Mouse (Mus musculus) left cerebral cortex, postnatal 10 days (tissue): ENCODE data around the gene Wrnip1. TPM values are rescaled to one million over a fixed set of nuclear protein-coding genes. Genes with fewer than 3 reads are reported as not detected.

ENCODE experiments used
- DNase-seq, 2 experiments: peaks; one replicate each; pipeline ENCODE4 v3.0.0; 2021 to 2022; ENCODE audit warnings: low spot score in 2 of 2, mixed read lengths in 1 of 2; ENCODE audit errors: extremely low spot score in 1 of 2
- intact Hi-C: fragments of 180-260 bp; cut with DNase I; formaldehyde crosslinking; loops from one replicate; pipeline ENCODE4 v1.15.1; 2025
- total RNA-seq, 2 experiments: library from RNA; stranded (reverse); gene quantifications; 2 replicates each; pipeline ENCODE4 v1.2.3; 2021

Gene Wrnip1
- 10 to 100 TPM; 55.7 to 57.6 TPM for total RNA-seq

DNA sequence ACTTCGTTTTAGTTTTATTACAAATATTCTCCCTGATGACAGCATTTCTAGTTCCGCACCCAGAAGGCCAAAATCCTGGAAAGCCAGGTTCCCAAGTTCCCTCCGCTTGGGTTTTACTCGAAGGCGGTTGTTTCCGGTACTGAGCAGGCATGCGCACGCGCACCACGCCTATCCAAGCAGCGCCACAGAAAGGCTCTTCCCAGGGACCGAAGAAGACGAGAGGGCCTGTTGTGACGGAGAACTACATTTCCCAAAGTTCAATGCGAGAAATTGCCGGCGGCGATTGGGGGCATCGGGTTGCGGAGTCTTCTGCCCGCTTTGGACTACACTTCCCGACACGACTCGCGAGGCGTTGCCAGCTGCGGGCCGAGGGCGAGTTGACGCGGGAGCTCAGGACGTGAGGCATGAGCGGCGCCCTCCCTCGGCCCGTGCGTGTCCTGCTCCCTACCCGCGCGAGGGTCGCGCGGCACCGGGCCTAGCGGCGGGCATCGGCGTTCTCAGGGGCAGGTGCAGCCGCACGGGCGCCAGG, at the start of gene Wrnip1:
TSS of gene Wrnip1 (plus strand) at position 346 of the 529 bp plus-strand sequence.
- DNase-seq = peak; percentile 99
- intact Hi-C loops = no loop called here

DNA sequence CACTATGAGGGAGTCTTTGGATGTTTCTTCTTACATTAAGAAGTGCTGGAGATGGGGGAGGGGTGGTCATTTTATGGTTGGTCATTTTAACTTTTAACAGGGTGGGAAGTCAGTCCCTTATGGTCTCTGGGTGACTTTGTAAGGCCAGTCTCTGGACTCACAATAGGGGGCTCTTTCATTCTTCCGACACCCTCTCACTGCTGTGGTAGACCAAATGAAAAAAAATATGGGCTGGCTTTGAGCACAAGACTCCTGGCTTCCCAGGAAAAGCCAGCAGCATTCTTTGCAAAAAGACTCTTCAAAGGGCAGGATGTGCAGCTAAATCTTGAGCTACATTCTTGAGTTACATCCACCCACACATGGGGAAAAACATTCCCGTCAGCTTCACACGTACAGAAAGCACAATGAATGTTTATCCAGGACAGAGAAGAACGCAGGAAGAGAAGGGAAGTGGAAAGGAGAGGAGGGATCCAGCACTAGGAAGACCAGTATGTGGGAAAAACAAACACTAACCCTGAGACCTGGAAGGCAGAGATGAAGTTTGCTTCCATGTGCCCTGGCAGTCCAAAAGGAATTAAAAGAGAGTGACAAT, 49.7 kb upstream of the Wrnip1 start:
- intact Hi-C loops = no loop called here

DNA sequence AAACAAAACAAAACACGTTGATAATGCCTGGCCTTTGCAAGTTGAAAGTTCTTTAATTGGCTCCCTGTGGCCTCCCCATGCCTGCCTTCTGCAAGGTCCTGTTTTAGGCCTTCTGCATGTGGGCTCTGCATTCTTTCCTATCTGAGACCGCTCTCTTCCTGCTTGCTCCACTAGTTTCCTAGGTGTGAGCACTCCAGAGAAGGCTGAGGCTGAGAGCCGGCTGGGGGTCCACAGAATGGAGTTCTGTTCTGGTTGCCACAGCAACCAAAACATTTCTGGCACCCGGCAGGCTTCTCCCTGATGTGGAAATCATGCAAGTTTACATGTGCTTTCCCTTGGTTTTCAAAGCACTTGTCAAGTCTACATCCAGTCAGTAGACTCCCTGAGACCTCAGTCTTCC, 42.8 kb upstream of the Wrnip1 start:
- peak; percentile 44 to 53 for DNase-seq
- intact Hi-C loops = no loop called here

More for the DNA sequence above, 49.7 kb upstream of the Wrnip1 start:
- DNase-seq = peak in 1 of 2 experiments; percentile 41

DNA sequence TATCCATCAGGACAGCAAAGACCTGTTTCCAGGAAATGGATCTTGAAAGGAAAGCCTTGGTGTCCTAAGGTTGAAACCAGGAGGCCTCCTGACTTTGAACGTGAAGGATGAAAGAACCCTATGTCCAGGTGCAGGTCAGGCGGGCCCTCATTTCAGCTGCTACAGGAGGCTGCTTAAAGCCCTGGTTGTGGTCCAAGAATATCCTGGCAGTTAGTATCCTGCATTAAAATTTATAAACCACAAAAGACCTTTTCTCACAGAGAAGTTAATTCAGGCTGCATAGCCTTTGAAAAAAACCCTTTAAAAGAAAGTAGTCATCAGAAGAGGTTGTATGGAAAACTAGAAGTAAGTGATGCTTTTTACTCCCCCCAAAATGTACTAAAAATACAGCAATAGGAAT, 41.0 kb upstream of the Wrnip1 start:
- intact Hi-C loops = no loop called here
- no peak for DNase-seq

DNA sequence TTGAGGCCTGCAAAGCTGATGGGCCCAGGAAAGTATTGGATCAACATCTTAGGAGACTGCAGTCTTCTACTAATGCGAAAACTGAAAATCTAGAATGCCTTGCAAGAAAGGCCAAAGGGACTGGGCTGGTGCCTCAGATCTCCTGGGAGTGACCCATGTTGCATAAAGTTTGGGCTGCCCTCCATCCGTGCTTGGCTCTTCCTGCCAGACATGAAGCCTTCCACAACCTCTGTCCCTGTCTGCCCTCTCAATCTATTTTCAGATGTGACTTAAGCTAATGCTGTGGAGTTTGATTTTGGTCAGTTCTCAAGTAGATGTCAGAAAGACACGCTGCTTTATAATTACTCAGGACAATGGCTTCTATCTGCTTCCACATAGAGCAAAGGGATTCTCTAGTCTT, 38.7 kb upstream of the Wrnip1 start:
- intact Hi-C loops = no loop called here
- peak in 1 of 2 experiments; percentile 25 for DNase-seq

DNA sequence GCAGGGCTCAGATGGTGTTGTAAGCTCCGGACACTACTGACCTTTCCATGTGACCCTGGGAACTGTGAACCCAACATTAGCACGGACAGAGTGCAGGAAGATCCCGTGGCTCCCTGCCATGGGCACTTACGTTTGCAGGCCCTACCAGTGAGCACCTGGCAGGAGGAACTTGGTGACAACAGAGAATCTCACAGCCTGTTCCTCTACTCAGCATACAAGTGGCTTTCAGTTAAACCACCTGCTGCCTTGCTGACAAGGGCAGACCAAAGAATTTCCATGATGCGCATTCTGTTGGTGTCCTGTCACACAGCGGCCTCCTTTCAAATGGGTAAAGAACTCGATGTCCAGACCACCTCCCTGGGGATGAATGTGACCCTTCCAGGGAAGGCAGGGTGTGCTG, 37.4 kb upstream of the Wrnip1 start:
- DNase-seq = peak in 1 of 2 experiments; percentile 41
- intact Hi-C loops = no loop called here

DNA sequence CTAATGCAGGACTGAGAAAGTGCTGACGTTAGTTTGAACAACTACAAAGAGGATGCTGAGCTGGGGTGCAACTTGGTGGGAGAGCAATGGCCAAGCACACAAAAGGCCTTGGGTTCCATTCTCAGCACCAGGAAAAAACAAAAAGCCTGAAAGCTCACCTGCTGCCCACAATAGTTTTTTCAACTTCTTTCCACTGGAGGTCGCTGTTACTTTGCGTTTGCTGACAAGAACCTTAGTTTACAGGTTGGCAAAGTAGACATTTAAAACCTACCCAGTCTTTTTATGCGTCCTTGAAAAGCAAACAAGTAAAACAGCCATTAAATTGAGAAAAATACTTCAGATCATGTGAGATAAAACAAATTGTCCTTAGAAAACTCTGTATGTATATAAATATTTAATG, 33.7 kb upstream of the Wrnip1 start:
- intact Hi-C loops = no loop called here
- DNase-seq = peak; percentile 26 to 36

DNA sequence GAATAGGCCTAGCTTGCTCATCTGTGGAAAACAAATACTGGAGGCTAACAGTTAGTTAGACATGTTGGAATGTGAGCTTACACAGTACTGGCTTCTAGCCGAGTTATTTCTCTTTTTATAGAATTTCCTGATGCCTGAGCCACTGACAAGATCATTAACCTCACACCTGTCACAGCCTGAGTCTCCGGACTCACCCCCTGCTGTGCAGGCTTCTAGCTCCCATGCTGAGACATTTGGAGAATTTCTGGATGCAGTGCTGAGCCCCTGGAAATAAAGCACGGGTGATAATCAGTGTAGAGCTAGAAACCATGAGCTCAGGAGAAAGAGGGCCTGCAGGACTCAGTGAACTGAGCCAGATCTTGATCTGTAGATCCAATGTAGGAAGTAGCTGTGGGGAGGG, 31.9 kb upstream of the Wrnip1 start:
- intact Hi-C loops = no loop called here
- peak in 1 of 2 experiments; percentile 24 for DNase-seq

DNA sequence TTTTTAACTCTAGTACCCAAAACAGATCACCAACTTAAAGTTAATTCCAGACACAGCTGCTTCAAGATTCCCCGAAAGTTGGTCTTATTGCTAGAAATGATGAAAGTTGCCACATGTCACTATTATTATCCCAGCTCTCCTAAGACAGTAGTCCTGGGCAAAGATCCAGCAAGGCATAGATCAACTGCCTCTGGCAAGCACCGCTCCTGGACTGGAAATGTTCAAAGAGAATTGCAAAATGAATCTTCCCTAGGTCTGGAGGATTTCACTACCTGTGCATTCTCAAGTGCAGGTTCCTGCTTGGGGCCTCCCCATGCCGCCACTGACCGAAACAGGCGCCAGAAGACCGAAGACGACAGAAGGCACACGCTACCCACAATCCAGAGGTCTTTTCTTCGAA, 25.9 kb upstream of the Wrnip1 start:
- DNase-seq = no peak

DNA sequence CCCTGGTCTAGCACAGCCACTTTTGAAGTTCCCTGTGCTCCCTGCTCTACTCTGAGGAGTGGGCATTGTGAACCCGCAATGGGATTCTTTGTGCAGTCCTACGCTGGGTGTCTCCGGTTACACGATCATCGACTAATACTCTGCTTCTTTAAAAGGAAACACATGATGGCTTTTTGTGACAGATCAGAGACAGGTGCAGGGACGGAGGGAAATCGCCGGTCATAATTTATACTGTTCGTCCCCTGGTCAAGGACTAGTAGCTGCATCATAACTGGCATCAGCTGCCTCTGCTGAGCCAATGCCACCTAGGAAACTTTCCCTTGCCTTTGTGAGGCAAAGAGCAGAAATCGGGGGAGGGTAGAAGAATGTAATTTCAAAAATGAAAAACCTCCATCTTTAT, 25.5 kb upstream of the Wrnip1 start:
- DNase-seq = no peak
- intact Hi-C loops = no loop called here

More for the DNA sequence above, 25.9 kb upstream of the Wrnip1 start:
- intact Hi-C loops = no loop called here

DNA sequence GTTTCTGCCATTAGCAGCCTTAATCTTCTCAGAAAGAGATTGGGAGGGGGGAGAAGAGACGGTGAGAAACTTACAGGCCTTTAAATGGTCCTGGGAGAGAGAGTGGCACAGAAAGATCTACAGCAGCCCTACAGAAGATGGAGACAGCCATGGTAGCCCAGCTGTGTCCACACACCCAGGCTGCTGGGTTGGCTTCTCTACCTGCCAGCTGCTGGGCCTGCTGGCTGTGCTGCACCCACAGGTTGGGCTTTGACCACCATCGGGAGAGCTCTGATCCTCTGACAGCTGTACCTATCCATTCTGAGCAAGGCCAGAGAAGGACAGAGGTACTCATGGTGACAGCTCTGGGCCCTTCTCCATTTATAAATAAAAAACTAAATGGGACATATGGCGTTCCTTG, 23.0 kb upstream of the Wrnip1 start:
- intact Hi-C loops = no loop called here
- DNase-seq = no peak

DNA sequence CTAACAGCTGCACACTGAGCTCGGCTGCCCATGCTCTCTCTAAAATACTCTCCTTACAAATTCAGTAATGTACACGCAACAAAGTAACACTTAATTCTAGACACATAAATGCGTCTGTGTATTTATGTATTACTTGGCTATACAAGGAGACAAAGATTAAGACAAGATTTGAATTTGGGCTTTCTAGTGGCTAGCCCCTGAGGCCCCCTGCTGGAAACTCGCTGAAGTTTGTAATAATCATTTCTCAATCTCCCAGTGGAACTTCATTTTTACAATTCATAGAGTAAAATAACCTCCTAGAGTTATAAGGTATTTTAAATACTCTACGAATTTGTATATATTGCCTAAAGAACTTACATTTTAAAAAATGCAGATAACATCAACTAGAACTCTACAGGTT, 18.8 kb upstream of the Wrnip1 start:
- no peak for DNase-seq
- intact Hi-C loops = loop anchor here (10.0 kb wide), 1 partner anchor 988 kb away; no protein-coding TSS in a partner anchor

DNA sequence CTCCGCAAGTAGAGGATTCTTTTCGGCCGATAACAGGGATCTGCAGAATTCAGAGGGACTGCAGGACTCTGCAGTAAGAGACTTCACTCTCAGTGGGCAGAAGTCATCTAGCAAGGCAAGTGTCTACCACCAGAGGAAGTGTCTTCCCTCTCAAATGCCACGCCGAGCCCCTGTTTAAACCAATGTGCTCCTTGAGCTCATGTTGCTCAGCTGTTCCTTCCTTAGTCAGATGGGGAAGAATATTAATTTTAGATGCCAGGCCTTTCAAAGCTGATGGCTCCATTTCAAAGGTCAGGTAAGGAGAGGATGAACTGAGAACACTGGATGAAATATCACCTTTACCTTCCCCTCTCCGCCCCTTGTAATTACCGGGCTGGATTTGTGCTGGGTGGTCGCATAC, 18.0 kb upstream of the Wrnip1 start, which contains the start of gene Mylk4:
TSS of gene Mylk4 (minus strand) at position 139 of the 400 bp plus-strand sequence.
- DNase-seq = no peak
- intact Hi-C loops = loop anchor here (10.0 kb wide), 1 partner anchor 989 kb away; no protein-coding TSS in a partner anchor

DNA sequence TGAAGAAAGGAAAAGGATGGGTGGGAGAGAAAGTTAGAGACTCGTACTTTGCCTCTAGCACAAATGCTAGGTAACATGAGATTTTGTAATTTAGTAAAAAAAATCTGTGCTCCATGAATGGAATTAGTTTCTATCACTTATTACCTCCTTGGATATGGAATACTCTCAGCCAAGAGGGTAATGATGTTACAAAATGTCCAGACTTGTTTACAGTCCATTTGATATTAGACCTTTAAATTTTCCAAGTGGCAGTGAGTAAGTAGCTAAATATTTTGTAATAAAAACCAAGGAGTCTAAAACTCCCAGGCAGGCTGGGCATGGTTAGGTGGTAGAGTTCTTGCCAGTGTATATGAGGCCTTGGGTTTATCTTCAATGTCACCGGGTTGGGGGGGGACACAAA, 14.3 kb upstream of the Wrnip1 start:
- DNase-seq = no peak
- intact Hi-C loops = loop anchor here (10.0 kb wide), 1 partner anchor 993 kb away; no protein-coding TSS in a partner anchor

DNA sequence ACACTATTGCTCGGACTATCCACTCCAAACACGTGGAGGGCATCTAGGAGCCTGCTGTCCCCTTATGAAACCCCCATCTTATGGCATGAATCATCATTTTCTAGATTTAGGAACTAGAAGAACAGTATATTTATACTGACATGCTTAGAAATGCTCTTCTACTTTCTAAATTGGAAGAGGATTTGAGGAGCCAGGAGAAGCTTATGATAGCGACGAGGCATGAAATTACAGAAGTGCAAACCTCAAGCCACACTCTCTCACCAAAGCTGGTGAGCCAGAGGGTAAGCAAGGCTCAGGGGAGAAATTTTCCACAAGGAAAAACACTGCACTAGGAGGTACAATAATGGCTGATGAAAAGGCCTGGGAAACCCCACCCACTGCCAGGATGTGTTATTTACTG, 12.1 kb upstream of the Wrnip1 start:
- no peak for DNase-seq
- intact Hi-C loops = loop anchor here (10.0 kb wide), 1 partner anchor 995 kb away; no protein-coding TSS in a partner anchor

DNA sequence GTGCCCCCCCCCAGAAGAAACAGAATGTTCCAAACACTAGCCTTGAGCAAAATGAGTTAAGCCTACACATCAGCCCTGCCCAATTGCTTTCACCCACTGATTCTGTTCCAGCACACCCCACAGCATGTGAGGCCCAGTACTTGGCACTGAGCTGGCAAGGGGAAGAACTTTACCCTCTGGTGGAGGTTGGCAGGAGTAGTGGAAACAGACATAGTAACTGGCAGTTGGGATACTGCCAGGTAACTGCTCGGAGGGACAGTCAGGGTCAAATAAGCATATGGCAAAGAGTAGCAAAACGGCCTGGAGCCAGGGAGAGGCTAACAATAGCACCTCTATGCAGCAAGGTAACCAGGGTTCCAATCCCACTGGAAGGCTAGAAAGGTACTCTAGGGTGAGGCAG, 7.2 kb upstream of the Wrnip1 start:
- DNase-seq = no peak

DNA sequence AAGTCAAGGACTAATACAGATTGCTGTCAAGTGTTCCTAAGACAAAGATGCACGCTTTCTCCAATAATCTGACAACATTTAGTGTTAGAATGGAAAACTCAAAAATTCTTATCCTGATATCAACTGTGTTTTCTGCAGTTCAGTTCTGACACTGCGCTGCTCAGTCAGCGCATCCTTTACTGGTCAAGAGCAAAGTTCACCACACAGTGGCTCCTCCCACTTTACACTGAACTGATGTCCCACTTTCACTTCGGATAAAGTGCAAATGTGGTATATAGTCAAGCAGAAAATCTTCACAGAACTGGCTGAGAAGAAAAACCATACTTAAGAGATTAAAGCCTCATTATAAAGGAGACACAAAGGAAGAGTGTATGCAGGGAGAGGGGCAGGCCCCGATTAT, 6.7 kb upstream of the Wrnip1 start:
- intact Hi-C loops = no loop called here

More for the DNA sequence above, 7.2 kb upstream of the Wrnip1 start:
- intact Hi-C loops = no loop called here

DNA sequence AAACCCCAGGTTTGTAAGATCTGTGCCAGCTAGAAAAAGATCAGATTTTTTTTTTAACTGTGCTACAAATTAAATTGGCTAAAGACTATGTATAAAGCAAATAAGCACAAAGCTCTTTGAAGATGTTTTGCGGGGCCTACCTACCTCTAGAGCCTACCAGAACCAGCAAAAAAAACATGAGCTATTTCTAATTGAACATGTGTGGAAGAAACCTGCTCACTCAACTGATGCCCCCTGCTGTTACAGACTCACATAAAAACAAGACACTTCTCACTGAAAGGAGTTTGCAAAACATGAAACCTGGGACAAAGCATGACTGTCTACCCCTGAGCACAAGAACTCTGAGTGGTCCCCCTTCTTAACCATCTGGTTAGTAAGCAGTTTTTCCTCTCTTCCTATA, 4.8 kb upstream of the Wrnip1 start:
- intact Hi-C loops = no loop called here
- no peak for DNase-seq

More for the DNA sequence above, 6.7 kb upstream of the Wrnip1 start:
- no peak for DNase-seq

DNA sequence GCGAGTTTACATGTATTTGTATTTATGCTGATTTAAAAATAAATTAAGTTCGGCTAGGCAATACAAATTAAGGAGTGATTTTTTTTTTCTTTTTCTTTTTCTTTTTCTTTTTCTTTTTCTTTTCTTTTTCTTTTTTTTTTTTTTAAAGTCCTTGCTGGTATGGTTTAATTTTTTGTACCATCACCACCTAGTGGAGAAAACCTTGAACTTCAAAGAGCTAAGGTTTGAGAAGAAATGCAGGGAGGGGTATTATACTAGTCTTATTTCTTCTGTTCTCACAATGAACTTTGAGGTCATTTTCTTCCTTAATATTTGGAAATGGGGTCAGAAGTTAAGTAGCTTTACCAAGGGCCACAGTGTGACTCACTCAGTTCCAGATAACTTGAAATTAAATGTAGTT, 2.7 kb upstream of the Wrnip1 start:
- intact Hi-C loops = no loop called here
- DNase-seq = no peak

DNA sequence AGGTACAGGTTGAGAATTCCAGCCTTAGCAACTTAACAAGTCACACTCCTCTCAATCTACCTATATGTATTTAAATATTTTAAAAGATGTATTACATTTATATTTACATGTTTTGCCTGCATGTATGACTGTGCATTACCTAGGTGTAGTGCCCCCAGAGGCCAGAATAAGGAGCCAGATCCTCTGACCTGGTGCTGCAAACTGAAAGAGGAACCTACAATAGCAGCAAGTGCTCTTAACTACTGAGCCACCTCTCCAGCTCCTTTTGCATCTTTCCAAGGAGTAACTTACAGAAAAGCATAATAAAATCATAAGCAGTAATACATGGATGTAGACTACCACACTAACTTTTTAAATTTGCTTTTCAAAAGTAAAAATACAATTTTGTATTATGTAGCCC, 979 bp upstream of the Wrnip1 start:
- intact Hi-C loops = no loop called here
- peak in 1 of 2 experiments; percentile 30 for DNase-seq
